In genomic region chr9:53344646-53345432, GRCm38 (mm10) we compare ENCODE assay signal across 17 mouse cellular contexts. TPM values are rescaled to one million over a fixed set of nuclear protein-coding genes. Genes with fewer than 3 reads are reported as not detected.
A peak's percentile ranks its signal among the peaks of the same experiment; 100 is the strongest.
DNase-seq lines count a peak whose midpoint lies in the region; TF ChIP-seq lines count a peak whose summit lies in the region.
"Had no signal": no experiment of that assay in that cellular context is flagged by ENCODE, and none has a peak within 500 bp of the region (broad histone marks: within the 10 kb centered on the region; RNA-seq: fewer than 3 reads in every experiment).

No protein-coding gene starts in this region.

- TF ChIP-seq POLR2A in liver, adult 2 months (IDR thresholded peaks at IDR 0.05; ENCODE audit: extremely low read depth, insufficient read depth, low read length), result no peak

- peak overlapping the region; percentile 77 for H3K27ac ChIP-seq in liver, adult 2 months (replicated peaks; ENCODE audit: insufficient read depth, low read depth, low read length)
- H3K27ac ChIP-seq: heart, embryonic 13.5 days; midbrain, embryonic 15.5 days had no signal

- peak; percentile 48 to 73 for DNase-seq in frontal cortex, adult 2 months (ENCODE audit: extremely low spot score in 1 of 2, low spot score in 1 of 2)
- no peak for DNase-seq in frontal cortex, postnatal 25 days (ENCODE audit: low spot score in 2 of 2)
- peak; percentile 52 for DNase-seq in liver, adult 2 months (ENCODE audit: extremely low read depth, low read depth, low spot score)
- no peak for DNase-seq in liver
- DNase-seq in brain, adult 2 months (ENCODE audit: low read depth, low spot score), result peak; percentile 97
- peak; percentile 84 to 85 for DNase-seq in cerebellum, postnatal 36 days
- no peak for DNase-seq in heart, adult 8-10 months (ENCODE audit: low spot score)
- DNase-seq in retina, embryonic 14.5 days (ENCODE audit: low spot score), result no peak
- DNase-seq: B cell, adult 2 months; kidney, adult 8-10 months; kidney, postnatal 4 days; lung, embryonic 14.5 days; spleen, adult 18-20 months; thymus, postnatal 4 days had no signal

- WGBS in liver, adult 2 months, result 65% methylated on average over 9 of the region's 9 CpGs

- H3K27me3 ChIP-seq in liver, adult 2 months (ENCODE audit: control insufficient read depth, insufficient read depth, low read length), result no peaks in the 10 kb centered on the region
- H3K27me3 ChIP-seq: midbrain, embryonic 15.5 days had no signal

- H3K9ac ChIP-seq in liver, adult 2 months (ENCODE audit: low read depth, low read length), result no peak overlapping the region
- H3K9ac ChIP-seq: heart, embryonic 13.5 days; lung, embryonic 14.5 days; midbrain, embryonic 15.5 days had no signal

- H3K79me2 ChIP-seq in liver, adult 2 months (ENCODE audit: control insufficient read depth, insufficient read depth, low read length), result peaks cover 27% of the 10 kb centered on the region

- H3K4me3 ChIP-seq in liver, adult 2 months (ENCODE audit: insufficient read depth, low read depth, low read length), result no peak overlapping the region
- H3K4me3 ChIP-seq: heart, embryonic 13.5 days; midbrain, embryonic 15.5 days had no signal

- TF ChIP-seq CTCF in liver, adult 2 months (IDR thresholded peaks at IDR 0.05; ENCODE audit: low read depth, low read length), result no peak

- peaks cover 8% of the 10 kb centered on the region for H3K36me3 ChIP-seq in liver, adult 2 months (ENCODE audit: control insufficient read depth, insufficient read depth, low read length)
- H3K36me3 ChIP-seq: G1E; heart, embryonic 13.5 days; midbrain, embryonic 15.5 days had no signal

- peaks cover 39% of the 10 kb centered on the region for H3K4me1 ChIP-seq in liver, adult 2 months (ENCODE audit: control insufficient read depth, insufficient read depth, low read length)

RNA-seq across cellular contexts. Expression of gene Kdelc2, which starts 39.0 kb away (rescaled TPM):
- 4.4 and 4.9 TPM in 2 replicates for polyA plus RNA-seq in frontal cortex, adult 2 months (2012; rRNA removed)
- 5.6 and 6.2 TPM in 2 replicates for total RNA-seq in liver, adult 2 months (2014; rRNA removed)
- polyA plus RNA-seq in liver, adult 2 months (2012; rRNA removed), result 2.0 and 2.4 TPM in 2 replicates
- total RNA-seq in heart, adult 8-10 months (2022), result 1 to 10 TPM; 6.5 to 8.1 (median 7.3) TPM
- polyA plus RNA-seq: G1E had no signal

RNA-seq across cellular contexts. Expression of gene Exph5, which starts 43.4 kb away (rescaled TPM):
- 3.4 and 4.0 TPM in 2 replicates for polyA plus RNA-seq in frontal cortex, adult 2 months (2012; rRNA removed)
- 11.9 and 12.6 TPM in 2 replicates for total RNA-seq in liver, adult 2 months (2014; rRNA removed)
- 1.9 and 2.7 TPM in 2 replicates for polyA plus RNA-seq in liver, adult 2 months (2012; rRNA removed)
- under 1 TPM; 0.13 to 0.56 (median 0.24) TPM for total RNA-seq in heart, adult 8-10 months (2022)
- polyA plus RNA-seq: G1E had no signal

RNA-seq across cellular contexts. Expression of gene 4930550C14Rik, which starts 57.3 kb away (rescaled TPM):
- 0.66 and 1.1 TPM in 2 replicates for polyA plus RNA-seq in frontal cortex, adult 2 months (2012; rRNA removed)
- 0.28 and 0.34 TPM in 2 replicates for total RNA-seq in liver, adult 2 months (2014; rRNA removed)
- not detected in 2 replicates for polyA plus RNA-seq in liver, adult 2 months (2012; rRNA removed)
- under 1 TPM in 2 of 4 experiments, not detected in 2; 0.24 to 0.25 TPM for total RNA-seq in heart, adult 8-10 months (2022)
- total RNA-seq: G1E had no signal
- polyA plus RNA-seq: G1E had no signal

Comparison
In these comparisons a context has a peak if more than half of its experiments do, and no peak if none do; other contexts are left out.
1. DNase-seq: peak in frontal cortex, adult 2 months (2 of 2), liver, adult 2 months (single experiment), brain, adult 2 months (single experiment) and cerebellum, postnatal 36 days (2 of 2); none in frontal cortex, postnatal 25 days (0 of 2), liver (single experiment), heart, adult 8-10 months (single experiment) and retina, embryonic 14.5 days (single experiment).